17 mouse cellular contexts compared by ENCODE assay signal in genomic region chr6:86543060-86543459, GRCm38 (mm10).
"Had no signal": no experiment of that assay in that cellular context is flagged by ENCODE, and none has a peak within 500 bp of the region (broad histone marks: within the 10 kb centered on the region; RNA-seq: fewer than 3 reads in every experiment).

No protein-coding gene starts in this region.

- DNase-seq: left cerebral cortex, postnatal 4 days; liver; liver, embryonic 13.5 days; liver, postnatal 0 days; lung, adult 18-20 months; lung, adult 2 months; lung, embryonic 14.5 days; lung, postnatal 10 days; lung, postnatal 14 days; lung, postnatal 36 days; lung, postnatal 4 days; midbrain, embryonic 14.5 days had no signal

- ATAC-seq: liver, embryonic 12.5 days; liver, postnatal 0 days; lung, postnatal 0 days; midbrain, embryonic 13.5 days; midbrain, embryonic 15.5 days; midbrain, embryonic 16.5 days had no signal
